Mouse (Mus musculus): Measurements from ENCODE around the gene Myo15. TPM values are rescaled to one million over a fixed set of nuclear protein-coding genes. Genes with fewer than 3 reads are reported as not detected.

The Myo15 gene
- under 1 TPM in 1 of 2 experiments, not detected in 1; 0.05 TPM for polyA plus RNA-seq (2012; fragmentation: generic; extraction: Trizol)

DNA sequence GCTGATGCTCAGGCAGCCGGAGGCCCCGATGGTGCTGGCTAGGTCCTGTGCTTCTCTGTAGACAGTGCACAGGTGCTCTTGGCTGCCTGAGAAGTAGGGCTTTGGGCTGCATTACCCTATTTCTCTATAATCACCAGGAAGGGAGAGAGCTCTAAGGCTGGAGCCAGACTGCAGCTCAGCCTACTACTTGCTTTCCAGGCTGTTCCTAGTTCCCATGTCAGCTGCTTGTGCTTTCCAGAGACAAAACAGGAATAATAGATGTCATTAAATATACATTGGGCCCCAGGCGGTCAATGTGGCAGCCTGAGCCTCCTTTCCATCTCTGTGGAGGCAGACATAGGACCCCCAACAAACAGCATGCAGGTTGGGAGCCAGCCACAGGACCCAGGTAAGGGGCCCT, at the start of gene Myo15:
Myo15 (plus strand) TSS at position 301 of the 400 bp plus-strand sequence.

DNA sequence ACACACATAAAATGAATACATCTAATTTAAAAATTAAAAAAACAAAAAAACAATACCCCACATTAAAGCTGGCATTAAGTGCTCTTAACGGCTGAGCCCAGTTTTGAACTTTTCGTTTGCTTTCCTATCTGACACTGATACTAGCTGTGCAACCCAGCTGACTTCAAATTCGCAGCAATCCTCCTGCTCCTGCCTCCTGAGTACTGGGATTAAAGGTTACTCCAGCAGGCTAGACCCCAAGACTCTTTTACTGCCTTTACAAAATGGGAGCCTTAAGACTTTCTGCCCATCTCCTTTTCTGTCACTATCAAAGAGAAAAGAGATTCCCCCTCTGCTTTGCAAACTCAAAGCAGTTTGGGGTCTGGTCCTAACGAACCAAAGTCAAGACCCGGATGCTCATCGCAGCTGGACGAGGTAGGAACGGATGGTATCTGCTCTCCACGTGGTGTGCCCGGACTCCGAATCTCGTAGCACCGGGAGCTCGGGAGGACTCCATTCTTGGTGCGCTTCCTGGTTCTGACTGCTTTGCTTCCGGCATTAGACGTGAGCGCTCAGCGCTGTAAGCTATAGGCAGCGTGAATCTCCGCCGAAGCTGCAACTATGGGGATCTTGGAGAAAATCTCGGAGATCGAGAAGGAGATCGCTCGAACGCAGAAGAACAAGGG, 14.9 kb upstream of the Myo15 start, which contains the start of gene Drg2:
Drg2 (plus strand) TSS at position 512 of the 665 bp plus-strand sequence.

GRCm38 (mm10) chr11:60536180-60536858, 67.2 kb downstream of the Myo15 start, which contains the start of gene Alkbh5:
TSS of gene Alkbh5 (plus strand) at chr11:60536381.

Other genes with a start within 250 kb of the Myo15 start
- gene Srebf1, start 246.8 kb upstream of the Myo15 start, polyA plus RNA-seq (2012; fragmentation: generic; extraction: Trizol), result 10 to 100 TPM; 10.1 to 40.5 TPM
- gene Tom1l2, start 116.4 kb upstream of the Myo15 start, polyA plus RNA-seq (2012; fragmentation: generic; extraction: Trizol), result 10 to 100 TPM; 10.0 to 33.7 TPM
- under 1 TPM; 0.01 to 0.30 TPM for gene Drc3, start 116.0 kb upstream of the Myo15 start, polyA plus RNA-seq (2012; fragmentation: generic; extraction: Trizol)
- gene Gid4, start 52.2 kb upstream of the Myo15 start, polyA plus RNA-seq (2012; fragmentation: generic; extraction: Trizol), result 1 to 10 TPM; 3.2 to 7.8 TPM
- 10 to 100 TPM; 22.8 to 27.0 TPM for gene Atpaf2, start 50.9 kb upstream of the Myo15 start, polyA plus RNA-seq (2012; fragmentation: generic; extraction: Trizol)
- gene Drg2, start 14.7 kb upstream of the Myo15 start, polyA plus RNA-seq (2012; fragmentation: generic; extraction: Trizol), result 100 to 1,000 TPM in 1 of 2 experiments, 10 to 100 TPM in 1; 81.5 to 105 TPM
- gene Alkbh5, start 67.0 kb downstream of the Myo15 start, polyA plus RNA-seq (2012; fragmentation: generic; extraction: Trizol), result 10 to 100 TPM in 1 of 2 experiments, 1 to 10 TPM in 1; 3.2 to 18.2 TPM
- 10 to 100 TPM; 17.3 to 50.5 TPM for gene Llgl1, start 230.4 kb downstream of the Myo15 start, polyA plus RNA-seq (2012; fragmentation: generic; extraction: Trizol)

All from C3H10T1/2 (cell line).